Mouse (Mus musculus) cerebellum, postnatal 4 days (tissue): Measurements from ENCODE around the gene Hist1h2be.

ENCODE experiments used
- DNase-seq, 2 experiments: peaks; one replicate each; pipeline ENCODE4 v3.0.0; 2022; ENCODE audit warnings: low spot score in 2 of 2, mixed read lengths in 1 of 2

Hist1h2be gene

DNA sequence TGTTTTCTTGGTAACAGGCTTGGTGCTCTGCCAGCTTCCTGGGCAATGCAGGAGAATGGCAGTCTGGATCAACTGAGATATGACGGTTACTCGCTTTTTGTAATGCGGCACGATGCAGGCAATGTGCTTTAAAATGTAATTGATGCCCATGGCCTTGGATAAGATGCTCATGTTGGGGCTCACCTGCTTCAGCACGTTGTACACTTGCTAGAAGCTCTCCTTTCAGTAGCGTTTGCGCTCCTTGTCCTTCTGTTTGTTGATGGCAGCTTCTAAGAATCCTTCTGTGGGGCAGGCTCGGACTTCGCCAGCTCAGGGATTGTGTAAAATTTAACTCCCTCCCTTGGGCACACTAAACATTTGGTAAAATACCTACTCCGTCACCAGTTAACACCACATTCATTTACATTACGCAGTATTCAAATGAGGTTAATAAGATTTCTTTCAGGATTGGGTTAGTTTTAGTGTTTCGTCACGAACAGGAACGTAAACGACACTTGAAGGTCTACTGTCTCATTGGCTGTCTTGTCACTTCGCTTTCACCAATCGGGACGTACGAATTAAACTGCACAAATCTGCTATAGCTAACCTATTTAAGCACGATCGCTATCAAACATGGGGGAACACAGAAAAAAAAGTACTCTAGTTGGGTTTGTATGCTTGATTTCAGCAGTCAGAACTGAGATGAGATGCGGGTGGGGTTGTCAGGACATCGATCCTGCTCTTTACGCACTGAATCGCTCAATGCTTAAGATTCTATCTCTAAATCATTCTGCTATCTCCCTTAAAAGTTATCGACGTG is at the start of gene Hist1h2be:
TSS of gene Hist1h2be (minus strand) at position 392 of the 799 bp plus-strand sequence.
- peak in 1 of 2 experiments; percentile 53 for DNase-seq

DNA sequence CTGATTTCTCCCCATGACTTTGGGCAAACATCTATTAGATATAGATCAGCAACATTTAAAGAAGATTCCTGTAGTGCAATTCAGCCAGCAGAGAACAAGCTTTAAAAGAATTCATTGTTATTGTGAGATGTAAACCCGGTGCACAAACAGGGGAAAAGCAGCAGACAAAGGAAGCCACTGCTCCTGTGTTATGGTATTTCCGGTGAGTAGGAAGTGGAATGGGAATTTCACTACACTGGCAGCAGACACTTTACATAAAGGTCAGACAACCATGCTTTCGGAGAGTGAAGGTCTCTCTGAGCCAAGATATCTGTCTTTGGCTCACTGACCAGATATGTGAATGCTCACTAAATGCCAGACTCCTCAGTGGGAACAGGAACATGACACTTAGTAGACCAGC is 41.6 kb upstream of the Hist1h2be start:
- no peak for DNase-seq

DNA sequence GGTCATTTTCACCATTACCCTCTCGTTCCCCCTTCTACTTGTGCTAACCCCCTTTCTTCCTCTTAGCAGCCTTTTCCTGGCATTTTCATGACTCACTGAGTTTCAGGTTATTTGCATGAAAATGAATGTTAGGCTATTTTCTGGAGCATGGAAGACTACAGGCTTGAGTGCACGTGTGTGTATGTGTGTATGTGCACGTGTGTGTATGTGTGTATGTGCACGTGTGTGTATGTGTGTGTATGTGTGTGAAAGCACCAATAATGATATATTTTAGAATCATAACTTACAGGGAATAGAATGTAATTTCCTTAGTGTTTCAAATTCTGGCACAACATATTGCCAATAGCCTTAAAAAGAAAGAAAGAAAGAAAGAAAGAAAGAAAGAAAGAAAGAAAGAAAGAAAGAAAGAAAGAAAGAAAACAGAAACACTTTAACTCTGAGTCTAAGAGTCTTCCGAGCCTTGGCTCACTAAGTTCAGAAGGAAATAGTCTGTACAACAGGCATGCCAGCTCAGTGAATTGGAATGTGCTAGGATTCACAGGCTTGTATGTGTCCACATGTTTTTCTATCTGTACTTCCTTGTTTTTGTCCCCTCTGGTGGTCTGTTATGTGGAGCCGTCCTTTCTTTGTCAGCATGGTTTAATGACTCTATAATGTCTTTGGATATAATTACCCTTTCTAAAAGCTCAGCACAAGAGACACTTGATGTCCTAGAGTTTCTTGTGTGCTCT is 38.9 kb upstream of the Hist1h2be start:
- no peak for DNase-seq

DNA sequence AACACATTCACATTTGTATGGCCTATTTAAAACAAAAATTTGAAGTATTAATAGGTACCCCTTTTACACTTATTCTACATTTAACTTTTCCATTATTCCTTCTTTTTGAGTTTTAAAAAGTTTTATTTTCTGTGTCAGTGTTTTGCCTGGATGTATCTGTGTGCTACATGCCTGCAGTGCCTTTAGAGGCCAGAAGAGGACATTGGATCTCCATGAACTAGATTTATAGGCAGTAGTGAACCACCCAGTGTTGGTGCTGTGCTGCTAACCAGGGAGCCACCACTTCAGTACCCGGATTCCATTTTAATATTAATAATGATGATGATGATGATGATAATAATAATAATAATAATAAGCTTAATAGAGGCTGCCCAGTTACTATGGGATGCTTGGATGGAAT is 9.7 kb upstream of the Hist1h2be start:
- DNase-seq: no peak

DNA sequence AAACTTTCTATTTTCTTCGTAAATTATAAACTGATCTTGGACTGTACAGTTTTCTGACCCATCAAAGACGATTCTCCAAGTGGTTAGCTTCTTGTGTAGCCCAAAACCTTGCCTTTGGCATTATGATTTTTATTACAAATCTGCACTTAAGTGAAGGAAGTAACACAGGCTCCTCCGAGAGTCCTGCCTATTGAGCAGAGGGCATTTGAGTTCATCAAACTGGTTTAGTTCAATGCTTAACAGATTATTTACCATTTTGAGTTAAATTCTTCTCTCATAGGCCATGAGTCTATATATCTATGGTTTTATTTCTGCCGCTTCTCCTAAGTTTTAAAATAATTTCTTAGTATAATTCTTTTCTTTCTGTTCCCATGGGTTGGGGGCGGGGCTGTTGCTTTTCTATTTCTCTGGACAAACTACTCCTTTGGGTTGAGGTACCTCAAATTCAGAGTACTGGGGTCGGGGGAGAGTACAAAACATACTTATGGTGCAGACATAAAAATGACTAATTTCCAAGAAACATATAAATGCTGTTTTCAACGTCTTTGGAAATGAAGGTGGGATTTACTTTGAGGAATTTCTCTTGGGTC is 2.0 kb upstream of the Hist1h2be start:
- DNase-seq: no peak

DNA sequence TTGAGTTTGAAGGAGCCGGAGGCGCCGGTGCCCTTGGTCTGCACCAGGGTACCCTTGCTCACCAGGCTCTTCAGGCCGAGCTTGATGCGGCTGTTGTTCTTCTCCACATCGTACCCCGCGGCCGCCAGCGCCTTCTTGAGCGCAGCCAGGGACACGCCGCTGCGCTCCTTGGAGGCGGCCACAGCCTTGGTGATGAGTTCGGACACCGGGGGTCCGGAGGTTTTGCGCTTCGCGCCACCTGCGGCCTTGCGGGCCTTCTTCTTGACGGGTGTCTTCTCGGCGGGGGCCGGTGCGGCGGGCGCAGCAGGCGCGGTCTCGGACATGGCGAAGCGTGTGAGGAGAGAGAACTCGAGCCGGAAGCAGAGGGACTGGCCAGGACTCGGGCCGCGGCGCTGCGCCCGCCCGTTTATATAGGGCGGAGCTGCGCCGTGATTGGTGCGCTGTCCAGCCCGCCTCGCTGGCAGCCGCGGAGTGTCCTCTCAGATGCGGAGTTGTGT is 1.3 kb upstream of the Hist1h2be start, which contains the start of gene Hist1h1e:
TSS of gene Hist1h1e (minus strand) at position 384 of the 497 bp plus-strand sequence.
- peak; percentile 71 to 90 for DNase-seq

DNA sequence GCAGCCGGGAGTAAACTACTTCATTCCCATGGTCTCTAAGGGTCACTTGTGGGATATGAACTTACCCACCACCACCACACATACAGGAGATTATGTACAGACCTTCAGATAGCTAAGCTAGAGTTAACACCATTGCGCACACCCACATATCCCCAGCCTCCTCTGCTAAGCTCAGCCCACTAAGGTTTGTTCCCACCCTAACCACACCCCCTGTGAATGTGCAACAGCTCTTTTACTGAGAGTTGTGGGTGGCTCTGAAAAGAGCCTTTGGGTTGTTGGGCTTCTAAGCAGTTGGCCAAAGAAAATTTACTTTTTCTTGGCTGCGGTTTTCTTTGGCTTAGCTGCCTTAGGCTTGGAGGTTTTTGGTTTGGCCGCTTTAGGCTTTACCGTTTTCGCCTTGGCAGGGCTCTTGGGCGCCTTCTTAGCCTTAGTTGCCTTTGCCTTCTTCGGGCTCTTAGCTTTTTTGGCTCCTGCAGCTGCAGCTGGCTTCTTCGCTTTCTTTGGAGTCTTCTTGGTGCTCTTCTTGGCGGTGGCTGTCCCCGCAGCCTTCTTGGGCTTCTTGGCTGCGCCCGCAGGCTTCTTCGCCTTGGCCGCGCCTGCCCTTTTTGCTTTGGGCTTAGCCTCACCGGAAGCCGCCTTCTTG is 729 bp upstream of the Hist1h2be start:
- DNase-seq: peak in 1 of 2 experiments; percentile 51

DNA sequence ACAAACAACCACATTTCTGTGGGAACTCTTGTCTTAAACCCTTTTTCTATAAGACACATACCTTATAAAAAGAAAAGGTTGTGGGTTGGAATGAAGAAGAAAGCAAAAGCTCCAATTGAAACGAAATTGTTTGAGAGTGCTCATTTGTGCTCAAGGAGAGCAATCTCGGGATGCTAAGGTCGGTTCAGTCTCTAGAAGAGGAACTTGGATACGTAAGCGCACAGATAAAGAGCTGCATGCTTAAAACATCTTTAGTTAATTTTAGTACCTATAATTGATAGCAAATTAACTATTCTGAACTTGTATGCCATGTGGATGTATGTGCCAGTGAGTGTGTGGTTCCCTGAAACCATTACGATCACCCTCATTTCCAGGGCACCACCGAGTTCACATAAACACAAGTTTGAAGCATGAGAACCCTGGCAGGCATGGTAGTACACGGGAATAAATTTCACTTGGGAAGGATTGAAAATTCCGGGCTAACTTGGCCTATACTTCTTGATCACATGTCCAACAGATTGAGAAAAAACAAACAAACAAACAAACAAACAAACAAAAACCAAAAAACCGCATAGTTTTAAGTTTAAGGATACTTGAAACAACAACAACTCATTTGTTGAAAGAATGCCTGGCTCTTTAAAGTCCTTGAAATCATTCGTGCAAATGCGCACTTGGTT is 730 bp downstream of the Hist1h2be start:
- DNase-seq: no peak

DNA sequence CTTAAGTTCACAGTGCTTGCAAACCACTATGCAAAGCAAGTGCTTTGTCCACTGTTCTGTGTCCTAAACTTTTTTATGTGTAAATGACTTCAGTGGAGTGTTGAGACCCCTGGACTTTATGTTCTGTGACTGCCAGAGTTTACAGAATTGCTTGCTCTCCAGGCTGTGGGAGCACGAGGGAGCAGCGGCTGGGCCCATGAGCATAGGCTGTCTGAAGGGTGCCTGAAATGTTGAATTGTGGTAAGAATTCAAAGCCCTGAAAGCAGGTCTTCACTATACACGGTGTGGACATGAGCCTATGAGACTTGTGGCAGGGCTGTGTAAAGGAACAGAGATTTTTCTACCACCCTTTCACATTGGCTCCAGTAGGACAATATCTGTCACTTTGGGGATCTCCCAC is 9.3 kb downstream of the Hist1h2be start:
- DNase-seq: no peak

DNA sequence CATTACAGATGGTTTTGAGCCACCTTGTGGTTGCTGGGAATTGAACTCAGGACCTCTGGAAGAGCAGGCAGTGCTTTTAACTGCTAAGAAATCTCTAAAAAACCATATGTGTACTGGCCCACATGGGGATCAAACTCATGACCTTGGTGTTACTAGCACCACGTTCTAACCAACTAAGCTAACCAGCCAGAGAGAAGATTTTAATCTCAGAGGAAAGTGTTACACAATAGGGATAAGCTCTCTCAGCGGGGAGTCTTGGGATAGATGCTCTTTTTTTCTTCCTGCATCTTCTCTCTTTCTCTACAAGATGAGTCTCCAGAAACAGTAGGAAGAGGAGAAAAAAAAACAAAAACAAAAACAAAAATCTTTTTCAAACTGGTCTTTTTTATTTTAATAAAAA is 10.5 kb downstream of the Hist1h2be start:
- no peak for DNase-seq

DNA sequence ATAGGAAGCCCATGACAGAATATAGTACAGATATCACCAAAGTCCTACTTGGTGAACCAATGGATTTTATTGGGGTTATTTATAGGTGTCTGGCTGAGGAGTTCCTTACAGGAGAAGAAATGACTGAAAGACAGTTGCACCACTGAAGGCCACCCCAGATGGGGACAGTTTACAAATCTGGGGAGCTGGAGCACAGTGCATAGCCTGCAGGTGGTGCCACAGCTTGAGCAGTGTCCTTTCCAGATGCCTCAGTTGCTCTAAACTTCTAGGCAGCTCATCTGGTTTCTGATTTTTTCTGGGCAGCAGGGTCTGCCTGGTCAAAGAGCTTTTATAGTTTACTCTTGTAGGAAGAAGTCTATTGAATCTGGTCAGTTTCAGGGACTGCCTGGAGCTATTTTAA is 11.1 kb downstream of the Hist1h2be start:
- no peak for DNase-seq

DNA sequence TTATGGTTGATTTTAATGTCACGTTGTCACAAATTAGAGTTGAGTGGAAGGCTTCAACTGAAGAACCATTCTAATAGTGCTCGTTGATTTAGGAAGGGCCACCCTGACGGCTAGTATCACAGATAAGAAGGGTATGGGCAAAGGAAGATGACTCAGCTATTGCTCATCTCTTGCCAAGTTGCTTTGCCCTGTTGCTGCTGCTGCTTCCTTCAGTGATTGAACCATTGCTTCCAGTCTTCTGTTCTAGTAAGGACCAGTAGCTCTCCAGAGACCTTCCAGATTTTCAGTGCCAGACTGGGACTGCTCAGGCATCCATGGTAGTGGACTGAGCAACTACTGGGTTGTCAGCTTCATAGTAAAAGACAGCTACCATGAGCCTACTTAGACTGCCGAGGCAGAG is 11.7 kb downstream of the Hist1h2be start:
- no peak for DNase-seq

DNA sequence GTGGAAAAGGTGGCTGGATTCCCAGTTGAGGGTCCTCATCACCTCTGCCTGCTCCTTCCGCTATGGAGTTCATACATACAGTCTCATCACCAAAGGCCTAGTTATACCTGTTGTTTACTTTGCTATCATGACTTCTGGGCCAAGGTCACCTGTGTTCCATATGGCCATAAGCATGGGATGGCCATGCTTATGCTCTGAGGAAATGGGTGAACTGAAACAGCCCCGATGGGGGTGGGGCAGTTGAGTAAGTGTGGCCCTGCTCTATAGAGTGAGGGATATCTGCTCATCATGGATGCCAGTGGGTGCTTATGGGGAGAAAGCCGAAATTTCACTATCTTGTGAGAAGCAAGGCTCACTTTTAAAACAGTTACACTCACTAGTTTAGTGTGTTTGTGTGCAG is 15.9 kb downstream of the Hist1h2be start:
- no peak for DNase-seq

DNA sequence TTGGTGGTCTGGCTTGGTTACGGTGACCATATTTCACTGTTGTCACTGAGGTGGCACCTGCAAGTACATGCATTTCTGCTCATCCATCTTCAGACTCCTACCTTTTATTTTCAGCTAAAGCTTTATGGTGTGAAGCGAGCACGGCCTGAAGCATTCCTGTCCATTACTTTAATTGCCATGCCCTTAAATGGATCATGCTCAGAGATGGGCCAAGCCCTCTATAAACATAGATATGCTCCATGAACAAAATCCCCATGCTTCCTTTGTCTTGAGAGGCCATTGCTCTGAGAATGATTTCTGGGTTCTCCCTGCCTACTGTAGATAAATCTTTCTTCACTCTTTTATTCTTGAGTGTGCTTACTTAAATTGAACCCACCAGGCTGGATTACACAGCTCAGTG is 16.5 kb downstream of the Hist1h2be start:
- no peak for DNase-seq

DNA sequence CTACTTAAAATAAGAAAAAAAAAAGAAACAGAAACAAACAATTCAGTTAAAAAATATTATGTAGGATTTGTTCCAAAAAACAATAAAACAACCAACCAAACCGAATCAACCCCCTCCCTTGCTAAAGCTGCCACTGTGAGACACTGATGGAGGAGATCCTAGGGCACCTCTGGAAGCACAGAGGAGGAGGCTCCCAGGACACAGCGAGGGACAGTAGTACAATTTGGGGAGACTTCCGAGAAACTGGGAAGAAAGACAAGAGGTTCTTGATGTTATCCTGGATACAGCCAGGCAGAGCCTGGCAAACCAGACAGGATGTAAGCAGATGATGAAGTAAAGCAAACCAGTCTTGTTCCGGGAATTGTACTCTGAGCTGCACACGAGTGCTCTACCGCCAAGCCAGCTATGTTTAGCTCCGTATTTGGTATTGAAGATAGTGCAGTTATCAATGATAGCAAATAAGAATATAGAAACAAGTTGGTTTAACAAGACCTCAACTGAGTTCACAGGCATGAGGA is 17.7 kb downstream of the Hist1h2be start:
- no peak for DNase-seq

DNA sequence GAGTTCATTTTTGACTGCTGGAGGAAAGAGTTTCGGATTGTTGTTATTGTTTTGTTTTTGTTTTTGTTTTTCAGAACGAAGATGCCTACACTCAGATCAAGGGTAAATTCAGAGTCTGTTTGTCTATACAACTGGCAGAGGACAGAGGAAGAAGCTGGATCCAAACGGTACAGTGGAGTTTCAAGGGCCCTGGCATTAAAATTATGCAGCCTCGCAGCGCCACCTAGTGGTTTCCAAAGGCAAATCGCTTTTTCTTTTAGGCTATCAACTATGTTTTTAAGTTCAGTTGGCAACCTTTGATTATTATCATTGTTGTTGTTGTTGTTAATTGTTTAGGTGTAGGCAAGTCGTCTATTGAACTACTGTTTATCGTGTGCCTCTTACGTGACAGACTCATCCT is 23.0 kb downstream of the Hist1h2be start:
- DNase-seq: peak; percentile 63 to 76

DNA sequence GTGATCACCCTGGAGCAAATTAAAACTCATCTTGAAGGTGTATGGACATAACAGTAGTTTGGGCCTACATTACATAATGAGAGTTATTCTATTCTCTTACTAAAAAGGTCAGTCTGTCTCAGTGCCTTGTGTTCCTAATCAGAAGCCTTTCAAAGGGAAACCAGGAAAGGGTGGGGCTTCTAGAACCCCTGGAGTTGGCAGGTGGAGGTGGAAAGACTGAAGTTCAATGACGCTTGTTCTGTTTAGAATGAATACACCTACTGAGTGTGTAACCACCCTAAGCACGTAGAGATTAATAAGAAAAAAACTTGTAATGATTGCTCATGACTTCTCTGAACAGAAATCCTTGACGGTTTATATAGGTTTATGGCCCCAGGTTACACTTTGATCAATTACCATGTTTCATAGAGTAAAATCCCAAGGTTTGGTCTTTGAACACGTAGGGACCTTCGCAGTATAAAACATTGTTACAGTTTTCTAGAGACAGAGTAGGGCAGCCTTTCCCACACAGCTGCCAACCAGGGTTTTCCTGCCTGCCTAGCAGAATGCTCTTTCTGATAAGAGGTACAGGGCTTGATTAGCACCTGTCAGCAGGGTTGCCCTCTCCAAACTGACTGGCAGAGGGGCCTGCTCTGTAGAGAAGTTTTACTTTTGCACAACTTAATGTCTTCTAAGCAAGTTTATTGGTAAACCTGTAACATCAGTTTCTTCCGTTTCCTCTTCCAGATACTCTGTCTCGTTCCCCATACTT is 25.1 kb downstream of the Hist1h2be start:
- no peak for DNase-seq

DNA sequence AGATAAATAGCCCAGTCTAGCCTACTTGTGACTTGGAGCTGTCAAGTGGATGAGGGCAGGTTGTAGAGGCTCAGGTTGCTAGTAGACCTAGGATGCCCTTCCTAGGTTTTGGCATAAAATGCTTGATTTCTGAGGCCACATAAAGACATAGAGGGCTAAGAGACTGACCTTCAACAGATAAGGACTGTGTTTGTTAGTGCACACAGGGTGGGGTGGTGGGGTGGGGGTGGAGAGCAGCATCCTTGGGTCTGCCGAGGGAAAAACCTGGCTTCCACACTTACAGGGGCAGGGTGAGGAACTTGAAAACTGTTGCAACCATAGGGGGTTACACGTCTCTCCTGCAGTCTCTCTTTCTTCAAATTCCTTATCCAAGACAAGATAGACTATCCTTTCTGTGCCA is 25.7 kb downstream of the Hist1h2be start:
- no peak for DNase-seq

DNA sequence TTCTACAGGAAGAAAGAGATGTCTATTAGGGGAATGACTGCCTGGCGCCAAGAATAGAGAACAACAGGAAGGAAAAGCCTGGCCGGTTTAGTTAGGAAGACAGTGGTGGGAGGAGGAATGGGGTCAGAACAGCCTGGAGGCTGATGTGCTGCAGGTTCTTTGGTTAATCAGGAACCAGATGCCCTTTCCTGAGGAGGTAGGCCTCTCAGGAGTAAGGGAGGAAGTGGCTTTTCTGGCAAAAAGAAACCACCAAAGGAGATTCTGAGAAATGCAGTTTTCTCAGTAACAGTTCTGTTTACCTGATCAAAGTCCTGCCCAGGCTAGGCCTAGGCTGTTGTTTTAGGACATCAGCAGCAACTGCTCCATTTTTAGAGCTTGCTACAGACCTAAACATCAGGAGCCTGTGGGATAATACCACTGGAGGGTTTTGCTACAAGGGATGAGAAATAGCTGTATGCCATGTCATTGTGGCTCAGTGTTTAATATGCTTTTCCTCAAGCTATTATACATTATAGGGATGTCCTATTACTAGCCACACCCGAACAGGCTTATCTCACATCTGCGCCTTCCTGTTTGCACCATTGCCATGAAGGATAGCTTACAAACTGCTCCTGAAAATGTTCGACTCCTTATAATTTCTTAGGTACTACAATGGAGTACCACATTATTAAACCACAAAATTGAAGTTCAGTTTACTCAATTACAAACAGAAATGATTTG is 27.7 kb downstream of the Hist1h2be start:
- no peak for DNase-seq

DNA sequence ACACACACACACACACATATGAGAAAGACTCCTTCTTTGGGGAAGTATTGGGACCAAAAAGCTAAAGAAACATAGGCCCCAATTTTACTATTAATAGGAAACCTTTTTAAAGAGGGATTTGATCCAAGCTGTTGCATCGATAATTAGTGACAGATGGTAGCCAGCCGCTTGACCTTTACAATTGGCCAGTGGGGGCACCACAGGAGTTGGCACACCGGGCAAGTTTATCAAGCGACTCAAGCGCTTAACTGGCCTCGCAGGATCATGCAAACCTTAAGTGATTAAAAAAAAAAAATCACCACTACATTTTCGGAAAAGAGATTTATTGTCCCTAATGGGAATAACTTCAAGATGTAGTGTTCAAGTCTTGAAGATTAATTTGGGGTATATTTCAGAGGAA is 28.3 kb downstream of the Hist1h2be start:
- no peak for DNase-seq
